Mouse (Mus musculus): Measurements from ENCODE around the gene Sult6b1.

Sult6b1 gene

DNA sequence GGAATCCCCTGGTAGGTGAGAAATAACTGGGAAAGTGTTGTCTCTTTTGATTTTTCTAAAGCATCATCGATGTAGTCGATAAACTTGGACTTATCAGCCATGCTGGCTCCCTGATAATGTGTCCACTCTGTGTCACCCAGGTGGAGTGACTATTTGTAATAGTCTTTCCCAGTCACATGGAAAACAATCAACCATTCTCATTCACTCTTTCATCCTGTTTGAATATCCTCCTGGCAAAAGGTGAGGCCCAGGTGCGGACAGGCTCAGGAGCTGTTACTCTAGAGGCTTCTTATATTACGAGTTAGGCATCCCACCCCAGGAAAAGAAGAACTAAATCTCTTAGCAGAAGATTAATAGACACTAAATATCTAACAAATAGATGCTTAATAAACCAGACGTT, at the start of gene Sult6b1:
Gene Sult6b1, minus strand, starts transcription at position 101 of the 400 bp plus-strand sequence.
- in situ Hi-C loops (cut with MboI, MseI): no loop called here

DNA sequence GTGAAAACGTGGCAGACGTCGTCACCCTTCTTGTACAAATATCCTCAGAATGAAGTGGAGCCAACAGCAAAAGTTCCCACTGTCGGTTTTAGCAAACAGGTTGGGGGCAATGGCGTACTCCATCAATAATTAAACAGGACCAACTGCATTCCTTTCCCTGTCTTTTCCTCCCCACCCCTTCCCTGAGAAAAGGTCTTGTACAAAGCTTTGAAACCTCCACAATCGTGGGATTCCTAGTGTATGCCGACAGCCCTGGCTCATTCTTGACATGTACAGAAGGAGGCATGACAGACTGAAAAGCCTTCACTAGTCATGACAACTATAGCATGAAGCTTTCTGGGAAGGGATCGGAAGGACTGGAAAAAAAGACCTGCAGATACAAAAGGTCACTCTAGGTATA, 46.4 kb upstream of the Sult6b1 start:
- in situ Hi-C loops (cut with MboI, MseI): no loop called here

DNA sequence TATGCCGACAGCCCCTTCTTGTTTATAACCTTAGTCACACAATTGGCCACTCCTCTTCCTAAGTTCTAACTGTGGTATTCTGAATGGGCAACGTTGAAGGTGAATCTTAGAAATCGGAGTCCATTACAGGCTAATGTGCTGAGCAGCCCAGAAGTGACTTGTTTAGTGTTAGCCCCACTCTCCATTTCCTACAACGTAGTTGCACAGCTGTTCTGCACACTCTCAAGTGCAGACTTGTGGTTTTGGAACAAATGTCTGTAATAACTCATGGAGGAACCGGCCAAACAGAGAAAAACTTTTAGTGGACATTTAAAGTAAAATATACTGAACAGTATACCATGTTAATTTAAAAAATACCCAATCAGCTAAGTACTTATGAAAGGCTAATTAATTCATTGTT, 45.3 kb upstream of the Sult6b1 start:
- in situ Hi-C loops (cut with MboI, MseI): no loop called here

DNA sequence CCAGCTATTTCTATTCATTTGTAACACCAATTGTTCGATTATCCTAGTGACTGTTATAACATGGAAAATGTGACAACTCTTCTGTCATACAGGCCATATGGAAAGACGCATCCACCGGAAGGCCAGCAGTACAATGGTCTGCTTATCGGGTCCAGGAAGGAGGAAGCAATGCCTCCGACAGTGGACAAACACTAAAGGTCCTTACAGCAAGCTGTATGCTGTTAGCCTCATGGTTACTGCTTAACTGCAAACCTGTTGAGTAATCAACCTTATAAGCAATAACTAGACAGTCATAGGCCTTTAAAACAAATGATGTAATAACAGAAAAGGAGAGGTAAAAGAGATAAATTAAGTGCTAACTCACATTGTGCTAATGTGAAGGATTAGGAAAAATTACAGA, 44.4 kb upstream of the Sult6b1 start:
- in situ Hi-C loops (cut with MboI, MseI): no loop called here

DNA sequence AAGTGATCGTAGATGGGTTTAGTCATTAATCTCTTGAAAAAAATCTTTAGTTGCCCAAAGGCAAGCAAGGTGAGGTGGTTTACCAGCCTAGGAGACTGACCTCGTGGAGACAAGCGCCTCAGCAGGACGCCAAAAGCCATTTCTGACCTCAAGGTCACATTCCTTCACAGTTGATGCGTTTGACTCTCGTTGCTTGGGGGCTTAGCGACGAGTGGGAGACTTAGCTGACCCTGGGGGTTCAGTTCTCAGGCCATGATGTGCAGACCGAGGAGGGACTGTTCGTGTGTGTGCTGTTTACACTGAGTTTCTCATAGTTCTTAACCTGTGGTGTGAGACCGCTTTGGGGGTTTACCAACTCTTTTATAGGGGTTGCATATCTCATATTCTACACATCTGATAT, 35.8 kb upstream of the Sult6b1 start:
- in situ Hi-C loops (cut with MboI, MseI): no loop called here

DNA sequence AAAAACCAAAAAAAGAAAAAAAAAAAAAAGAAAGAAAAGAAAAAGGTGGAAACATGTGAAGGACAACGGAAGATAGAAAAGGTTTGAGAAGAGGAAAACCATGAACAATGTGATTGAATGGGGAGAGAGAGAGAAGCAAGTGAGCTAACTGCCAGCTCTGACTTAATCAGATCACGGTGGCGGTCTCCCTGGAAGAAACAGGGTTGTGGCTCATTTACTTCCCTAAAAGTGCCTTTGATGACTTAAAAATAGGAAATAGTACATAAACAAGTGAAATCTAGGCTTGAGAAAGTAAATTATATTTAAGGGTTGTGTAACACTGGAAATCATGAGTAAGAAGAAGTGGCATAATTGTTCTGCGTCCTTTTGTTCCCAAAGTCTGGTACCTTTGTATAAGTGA, 32.1 kb upstream of the Sult6b1 start:
- in situ Hi-C loops (cut with MboI, MseI): loop anchor here (5.0 kb wide), 1 partner anchor 202 kb away; the partner anchor contains the start of gene Strn

DNA sequence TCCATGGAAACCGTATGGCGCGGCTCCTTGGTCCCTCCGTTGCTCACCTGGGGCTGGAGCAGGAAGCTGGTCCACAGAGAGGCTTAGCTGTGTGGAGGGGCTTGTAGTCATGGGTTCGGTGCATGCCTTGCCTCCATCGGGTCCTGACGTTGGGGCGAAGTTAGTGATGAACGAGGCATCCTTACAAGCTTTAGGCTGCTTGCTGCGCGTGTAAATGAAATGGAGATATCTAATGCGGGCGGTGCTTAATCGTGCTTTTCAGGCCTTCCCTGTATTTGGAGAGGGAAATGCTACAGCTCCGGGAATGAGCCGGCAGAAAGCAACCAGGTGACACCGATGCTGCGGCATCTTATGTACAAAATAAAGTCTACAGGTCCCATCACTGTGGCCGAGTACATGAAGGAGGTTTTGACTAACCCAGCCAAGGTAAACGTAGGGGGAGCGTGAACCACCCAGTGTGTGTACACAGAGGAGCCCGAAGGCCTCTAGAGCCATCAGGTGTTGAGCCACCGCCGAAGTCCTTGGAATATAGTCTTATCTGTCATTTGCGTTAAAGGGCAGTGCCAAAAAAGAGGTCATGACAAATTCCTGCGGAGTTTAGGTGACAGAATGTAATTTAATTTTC, 30.5 kb upstream of the Sult6b1 start:
- in situ Hi-C loops (cut with MboI, MseI): loop anchor here (5.0 kb wide), 1 partner anchor 200 kb away; the partner anchor contains the start of gene Strn

DNA sequence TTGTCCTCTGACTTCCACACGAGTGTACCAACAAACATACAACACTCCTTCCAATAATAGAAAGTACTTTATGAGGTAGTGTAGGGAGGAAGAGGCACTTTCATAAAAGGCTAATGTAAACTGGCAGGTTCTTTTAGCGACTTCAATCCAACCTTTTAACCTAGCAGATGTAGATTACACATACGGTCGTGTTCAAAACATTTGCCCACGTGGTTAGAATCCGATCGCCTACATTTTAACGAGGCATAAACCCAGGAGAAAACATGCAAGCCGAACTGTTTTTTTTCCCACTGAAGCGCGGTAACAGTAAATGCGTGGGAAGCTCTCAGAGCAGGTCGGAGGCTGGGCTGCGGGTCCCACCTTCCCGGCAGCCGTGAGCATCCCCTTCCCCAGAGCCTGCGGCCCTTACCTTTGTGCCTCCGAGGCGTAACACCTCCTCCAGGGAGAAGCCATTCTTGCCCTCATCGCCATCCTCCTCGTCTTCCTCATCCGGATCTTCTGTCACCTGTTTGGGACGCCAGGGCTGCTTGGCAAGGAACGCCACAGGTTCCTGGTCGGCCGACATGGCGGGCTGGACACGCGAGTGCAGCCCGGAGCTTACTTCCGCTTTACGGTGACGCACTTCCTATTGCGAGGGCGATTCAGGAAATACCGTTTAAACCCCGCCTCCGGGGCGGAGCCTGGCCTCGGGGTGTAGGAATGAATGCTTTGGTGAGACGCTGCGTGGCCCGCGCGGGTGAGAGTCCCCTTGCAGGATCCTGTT, 29.9 kb upstream of the Sult6b1 start, which contains the start of the genes Cebpz and Ndufaf7:
Gene Cebpz, minus strand, starts transcription at position 601 of the 763 bp plus-strand sequence.
Gene Ndufaf7, plus strand, starts transcription at position 671 of the 763 bp plus-strand sequence.
- in situ Hi-C loops (cut with MboI, MseI): loop anchor here (5.0 kb wide), 1 partner anchor 199 kb away; the partner anchor contains the start of gene Strn

DNA sequence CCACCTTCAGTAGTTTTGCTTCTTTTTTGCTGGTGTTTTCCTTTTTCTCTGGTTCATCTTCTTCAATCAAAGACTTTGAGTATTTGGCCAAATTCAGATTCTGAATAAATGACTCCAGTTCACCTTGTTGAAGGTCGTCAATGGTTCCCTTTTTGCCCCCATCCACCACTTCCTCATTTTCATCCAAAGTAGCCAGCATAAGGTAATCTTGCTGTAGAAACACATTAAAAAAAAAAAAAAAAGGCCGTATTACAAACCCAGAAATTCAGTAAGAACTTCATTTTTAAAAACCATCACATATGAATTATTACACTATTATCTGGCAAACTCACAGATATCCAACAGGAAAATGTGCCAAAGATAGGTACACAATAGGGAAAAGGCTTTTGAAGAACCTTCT, 29.1 kb upstream of the Sult6b1 start:
- in situ Hi-C loops (cut with MboI, MseI): loop anchor here (5.0 kb wide), 1 partner anchor 199 kb away; the partner anchor contains the start of gene Strn

DNA sequence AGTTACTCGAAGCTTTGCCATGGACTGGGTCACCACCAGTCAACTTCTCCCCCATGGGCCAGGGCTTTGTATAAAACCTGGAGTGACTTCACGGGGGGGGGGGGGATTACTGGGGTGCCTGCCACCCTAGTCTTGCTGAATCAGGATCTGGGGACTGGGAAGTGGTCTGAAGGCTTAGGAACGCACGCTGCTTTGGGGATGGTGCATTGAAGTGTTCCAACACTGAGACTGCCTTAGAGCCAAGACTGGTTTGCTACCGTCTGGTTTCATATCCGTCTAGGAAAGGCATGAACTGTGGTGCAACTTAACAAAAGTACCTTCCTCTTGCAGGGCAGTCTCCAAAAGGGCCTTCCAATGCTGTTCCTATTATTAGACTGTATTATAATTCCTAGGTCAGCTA, 10.9 kb upstream of the Sult6b1 start:
- in situ Hi-C loops (cut with MboI, MseI): loop anchor here (5.0 kb wide), 1 partner anchor 35 kb away; the partner anchor contains the start of gene Eif2ak2

DNA sequence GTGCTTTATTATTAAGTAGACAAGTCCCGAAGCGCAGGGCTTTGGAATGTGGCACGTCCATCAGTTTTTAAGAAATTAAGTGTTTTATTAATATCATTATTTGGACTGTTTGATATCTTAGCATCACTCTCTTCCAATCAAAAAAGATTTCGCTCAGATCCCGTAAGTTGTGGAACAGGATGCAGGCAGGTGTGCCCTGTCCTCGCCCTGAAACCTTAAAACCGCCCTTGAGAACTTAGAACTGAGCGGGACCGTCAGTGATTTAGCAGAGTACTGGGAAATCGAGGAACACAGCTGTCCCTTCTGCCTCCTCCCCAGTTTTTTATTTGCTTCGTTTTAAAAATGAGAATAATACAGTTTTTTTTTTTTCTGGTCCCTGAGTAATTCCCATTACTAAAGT, 10.1 kb upstream of the Sult6b1 start:
- in situ Hi-C loops (cut with MboI, MseI): loop anchor here (5.0 kb wide), 1 partner anchor 35 kb away; the partner anchor contains the start of gene Eif2ak2

DNA sequence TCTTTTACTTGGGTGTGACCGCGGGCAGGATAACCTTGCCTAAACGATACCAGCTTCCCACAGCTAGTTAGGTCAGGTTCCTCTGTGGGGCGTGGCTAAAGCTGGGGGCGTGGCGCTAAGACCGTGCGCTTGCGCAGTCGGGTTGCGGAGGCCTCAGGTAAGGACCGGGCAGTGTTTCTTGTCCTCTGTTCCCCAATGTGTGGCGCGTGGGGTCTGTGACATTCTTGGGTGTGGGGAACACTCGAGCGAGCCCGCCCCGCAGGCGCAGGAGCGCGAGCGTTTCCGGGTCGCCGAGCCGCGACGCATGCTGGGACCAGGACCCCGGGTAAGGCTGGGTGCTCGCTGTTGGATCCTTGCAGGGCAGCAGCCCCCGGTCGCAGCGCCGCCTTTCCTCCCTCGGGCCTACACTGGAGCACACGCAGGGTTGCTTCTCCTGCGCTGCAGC, 9.6 kb upstream of the Sult6b1 start, which contains the start of gene Cebpzos:
Gene Cebpzos, plus strand, starts transcription at position 132 of the 445 bp plus-strand sequence.
- in situ Hi-C loops (cut with MboI, MseI): loop anchor here (5.0 kb wide), 1 partner anchor 34 kb away; the partner anchor contains the start of gene Eif2ak2

DNA sequence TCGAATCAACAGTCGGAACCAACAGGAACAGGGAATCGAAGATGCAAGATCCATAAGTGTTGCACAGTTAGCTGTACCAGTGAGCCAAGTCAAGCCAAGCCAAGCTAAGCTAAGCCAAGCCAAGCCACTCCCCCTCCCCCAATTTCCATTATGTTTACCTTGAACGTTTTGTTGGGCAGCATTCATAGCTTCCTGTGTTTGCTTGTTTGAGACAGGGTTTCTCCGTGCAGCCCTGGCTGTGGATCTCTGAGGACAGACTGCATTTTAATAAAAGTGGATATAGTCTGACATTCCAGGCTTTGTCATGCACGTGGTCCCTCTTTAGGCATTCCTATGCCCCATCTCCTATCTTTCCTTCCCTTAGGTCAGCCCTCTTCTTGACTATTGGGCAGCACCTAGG, 9.0 kb upstream of the Sult6b1 start:
- in situ Hi-C loops (cut with MboI, MseI): loop anchor here (5.0 kb wide), 1 partner anchor 33 kb away; the partner anchor contains the start of gene Eif2ak2

DNA sequence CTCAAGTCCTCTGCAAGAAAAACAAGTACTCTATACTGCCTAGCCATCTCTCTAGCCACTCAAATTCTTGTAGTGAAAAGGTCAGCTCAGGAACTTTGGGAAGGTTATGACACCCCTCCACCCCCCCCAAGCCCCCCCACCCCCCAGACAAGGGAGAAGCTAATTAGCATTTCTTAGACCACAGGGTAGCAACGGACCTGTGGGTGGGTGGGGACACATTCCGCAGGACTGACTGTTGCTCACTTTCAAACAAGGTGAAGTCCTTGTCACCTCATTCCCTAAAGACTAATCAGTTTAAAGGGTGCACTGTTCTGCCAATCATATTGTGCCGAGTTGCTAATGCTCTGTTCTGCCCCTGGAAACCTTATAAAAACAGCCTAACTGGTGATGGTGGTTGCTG, 7.1 kb upstream of the Sult6b1 start:
- in situ Hi-C loops (cut with MboI, MseI): no loop called here

DNA sequence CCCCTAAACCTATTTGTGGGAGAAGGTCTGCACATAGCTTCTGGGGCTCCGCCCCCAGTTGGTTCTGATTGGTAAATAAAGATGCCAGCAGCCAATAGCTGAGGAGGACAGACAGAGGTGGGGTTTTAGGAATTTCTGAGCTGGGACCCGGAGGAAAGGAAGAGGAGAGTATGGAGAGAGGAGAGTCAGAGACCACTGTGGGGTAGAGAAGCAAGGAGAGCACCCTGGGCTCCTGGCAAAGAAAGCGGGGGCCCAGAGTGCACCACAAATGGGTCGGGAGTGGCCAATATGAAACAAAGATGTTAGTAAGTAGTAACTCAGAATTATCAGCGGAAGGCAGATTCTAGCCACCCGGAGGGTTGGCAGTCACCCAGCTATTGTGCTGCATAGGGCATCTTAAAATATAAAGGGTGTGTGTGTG, 6.1 kb upstream of the Sult6b1 start:
- in situ Hi-C loops (cut with MboI, MseI): no loop called here

DNA sequence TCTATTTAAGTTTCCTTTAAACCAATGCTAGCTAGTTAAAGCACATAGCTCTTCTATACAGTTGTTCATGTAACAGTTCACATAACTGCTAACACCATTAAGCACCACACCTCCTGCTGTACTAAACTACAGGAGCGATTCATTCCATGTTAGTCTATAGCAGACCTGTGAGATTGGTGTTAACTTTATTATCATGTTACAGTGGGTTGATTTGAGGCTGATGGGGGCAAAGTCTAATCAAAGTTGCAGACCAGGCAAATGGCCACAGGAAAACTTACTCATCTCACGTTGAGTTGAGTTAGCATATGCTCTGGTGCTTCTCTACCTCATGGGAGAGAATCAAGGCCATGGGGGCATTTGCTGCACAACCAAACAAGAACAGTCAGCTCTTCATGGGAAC, 2.6 kb upstream of the Sult6b1 start:
- in situ Hi-C loops (cut with MboI, MseI): no loop called here

DNA sequence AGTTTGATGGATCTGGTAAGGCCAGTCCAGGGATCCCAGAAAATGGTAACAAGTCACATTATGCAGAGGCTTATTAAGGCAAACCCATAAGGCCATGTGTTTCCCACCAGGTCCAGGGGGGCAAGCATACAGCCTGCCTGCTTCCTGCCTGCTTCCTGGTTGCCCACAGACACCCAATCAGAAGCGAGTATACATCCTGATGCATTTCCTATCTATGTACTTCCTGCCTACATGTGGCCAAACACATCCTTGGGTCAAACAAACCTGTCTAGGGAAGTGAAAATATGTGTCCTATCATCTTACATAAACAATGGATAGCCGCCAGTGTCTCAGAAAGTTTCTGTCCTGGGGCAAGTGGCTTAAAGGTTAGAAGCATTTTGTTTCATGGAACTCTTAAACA, 3.6 kb downstream of the Sult6b1 start:
- in situ Hi-C loops (cut with MboI, MseI): no loop called here

DNA sequence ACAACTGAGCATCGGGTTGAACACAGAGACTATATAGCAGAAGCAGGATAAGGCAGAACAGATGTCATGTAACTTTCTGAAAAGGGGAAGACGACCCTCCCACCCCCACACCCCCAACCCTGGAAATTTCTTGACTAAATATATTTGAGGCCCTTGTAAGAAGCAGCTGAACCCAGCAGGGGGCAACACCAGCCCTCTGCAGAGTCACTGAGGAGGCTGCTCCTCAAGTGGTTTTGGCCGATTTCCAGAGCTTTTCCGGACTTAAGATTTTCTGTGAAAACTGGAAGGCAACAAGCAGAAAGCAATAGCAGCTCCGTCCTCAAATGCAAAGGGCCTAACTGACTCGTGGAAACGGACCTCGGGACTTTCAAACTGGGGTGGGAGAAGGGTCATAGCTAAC, 11.4 kb downstream of the Sult6b1 start:
- in situ Hi-C loops (cut with MboI, MseI): no loop called here

DNA sequence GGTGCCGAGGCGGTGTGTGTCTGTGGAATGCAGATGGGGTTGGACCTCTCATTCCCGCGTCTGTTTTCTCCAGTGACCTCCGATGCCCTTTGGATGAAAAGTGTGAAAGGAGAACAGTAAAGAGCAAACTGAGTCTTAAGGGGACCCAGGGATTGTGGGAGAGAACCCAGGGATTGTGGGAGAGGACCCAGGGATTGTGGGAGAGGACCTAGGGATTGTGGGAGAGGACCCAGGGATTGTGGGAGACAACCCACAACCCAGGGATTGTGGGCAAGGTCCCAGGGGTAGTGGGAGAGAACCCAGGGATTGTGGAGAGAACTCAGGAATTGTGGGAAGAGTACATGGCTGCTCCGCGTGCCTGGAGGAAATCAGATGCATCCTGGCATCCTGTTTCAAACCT, 11.8 kb downstream of the Sult6b1 start:
- in situ Hi-C loops (cut with MboI, MseI): no loop called here

DNA sequence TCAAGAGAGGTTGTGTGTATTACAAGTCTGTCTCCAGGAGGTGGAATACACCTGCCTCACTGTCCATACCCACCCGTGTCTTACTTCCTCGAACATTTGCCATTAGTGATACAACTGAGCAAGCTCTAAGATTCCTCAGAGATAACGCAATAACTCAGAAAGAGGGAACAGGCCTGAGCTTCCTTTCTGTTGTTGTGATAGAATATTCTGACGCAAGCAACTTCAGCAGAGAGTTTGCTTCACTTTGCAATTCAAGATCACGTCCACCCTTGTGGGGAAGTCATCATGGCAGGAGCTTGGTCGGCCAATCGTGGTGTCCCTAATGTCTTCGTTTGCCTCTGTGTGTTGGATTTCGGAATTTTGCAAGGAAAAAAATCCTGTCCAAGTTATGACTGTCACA, 15.8 kb downstream of the Sult6b1 start:
- in situ Hi-C loops (cut with MboI, MseI): no loop called here

DNA sequence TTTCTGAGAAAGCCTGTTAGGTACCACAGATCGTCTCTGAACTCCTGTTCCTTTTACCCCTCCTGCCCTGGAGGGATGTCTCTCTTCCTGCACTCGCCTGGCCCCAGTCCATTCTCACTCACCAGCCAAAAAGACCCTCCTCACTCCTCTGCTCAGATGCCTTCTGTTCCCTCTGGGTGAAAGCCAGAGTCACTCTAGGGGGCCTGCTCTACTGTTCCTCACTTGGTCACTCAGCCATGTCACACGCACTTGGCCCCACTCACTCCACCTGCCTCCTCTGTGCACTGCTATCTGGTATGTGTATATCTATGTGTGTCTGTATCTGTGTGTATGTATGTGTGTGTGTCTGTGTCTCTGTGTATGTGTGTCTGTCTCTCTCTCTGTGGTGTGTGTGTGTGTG, 17.6 kb downstream of the Sult6b1 start:
- in situ Hi-C loops (cut with MboI, MseI): no loop called here

DNA sequence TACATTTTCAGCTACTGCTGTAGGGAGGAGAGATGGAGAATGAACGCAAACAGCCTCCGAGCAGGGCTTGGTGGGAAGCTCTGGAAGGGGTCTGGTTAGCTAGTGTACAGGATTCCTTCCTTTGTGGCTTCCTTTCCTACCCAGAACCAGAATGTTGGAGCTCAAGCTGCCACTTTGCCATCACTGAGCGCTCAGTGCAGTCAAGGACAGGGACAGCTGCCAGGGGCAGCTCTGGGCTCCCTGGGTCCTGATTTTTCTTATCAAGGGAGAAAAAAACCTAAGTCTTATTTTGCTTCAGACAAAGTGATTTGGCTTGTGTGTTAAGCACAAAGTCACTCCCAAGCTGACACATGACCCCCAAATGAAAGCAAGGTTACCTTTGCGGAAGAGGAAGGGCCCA, 18.2 kb downstream of the Sult6b1 start:
- in situ Hi-C loops (cut with MboI, MseI): no loop called here

Data from T-helper 1 cell (primary cell).